Mouse (Mus musculus) liver, adult 2 months (tissue): ENCODE results near the gene Rab11fip3. TPM values are rescaled to one million over a fixed set of nuclear protein-coding genes. Genes with fewer than 3 reads are reported as not detected.
"Not testable (repeated sequence)": the region's sequence is repeated elsewhere in the genome, so short reads cannot be mapped to it uniquely, and the experiment has no call there.

Experiments
- DNase-seq: peaks from one replicate; pipeline ENCODE4 v3.0.0-alpha.2; 2011; ENCODE audit warnings: low read depth, low spot score; ENCODE audit errors: extremely low read depth
- H3K27ac ChIP-seq: fragments of 200-500 bp; replicated peaks from 2 replicates; pipeline ENCODE4 v1.5.1; 2012; ENCODE audit warnings: low read depth, mild to moderate bottlenecking, control low read depth, inconsistent platforms, low read length; ENCODE audit not compliant: insufficient read depth
- H3K27me3 ChIP-seq: fragments of 200-500 bp; 2 replicates; pipeline ENCODE4 v1.6.1; 2012; ENCODE audit warnings: mild to moderate bottlenecking, moderate library complexity, low read length, inconsistent platforms; ENCODE audit not compliant: control insufficient read depth, insufficient read depth
- H3K36me3 ChIP-seq: fragments of 200-500 bp; 2 replicates; pipeline ENCODE4 v1.6.1; 2012; ENCODE audit warnings: low read length, inconsistent platforms; ENCODE audit not compliant: control insufficient read depth, insufficient read depth
- H3K4me1 ChIP-seq: fragments of 200-500 bp; 2 replicates; pipeline ENCODE4 v1.6.1; 2011; ENCODE audit warnings: low read length; ENCODE audit not compliant: control insufficient read depth, insufficient read depth
- H3K4me3 ChIP-seq: fragments of 200-500 bp; 2 replicates; pipeline ENCODE4 v1.5.1; 2011; ENCODE audit warnings: low read depth, mild to moderate bottlenecking, control low read depth, low read length, moderate library complexity; ENCODE audit not compliant: insufficient read depth
- H3K79me2 ChIP-seq: fragments of 200-500 bp; 2 replicates; pipeline ENCODE4 v1.6.1; 2012; ENCODE audit warnings: inconsistent platforms, mild to moderate bottlenecking, low read length, moderate library complexity; ENCODE audit not compliant: control insufficient read depth, insufficient read depth
- H3K9ac ChIP-seq: fragments of 200-500 bp; 2 replicates; pipeline ENCODE4 v1.6.1; 2012; ENCODE audit warnings: low read depth, mild to moderate bottlenecking, control low read depth, inconsistent platforms, low read length
- CTCF ChIP-seq: fragments of 200-500 bp; IDR thresholded peaks from 2 replicates; pipeline ENCODE4 v1.5.1; 2011; ENCODE audit warnings: low read depth, low read length, control low read depth
- POLR2A ChIP-seq: fragments of 200-500 bp; IDR thresholded peaks from 2 replicates; pipeline ENCODE4 v1.6.1; 2011; ENCODE audit warnings: low read length, control low read depth; ENCODE audit not compliant: insufficient read depth; ENCODE audit errors: extremely low read depth
- WGBS: fragments of 180-500 bp; shearing (Covaris S2); methylation state at CpG from one replicate; pipeline ENCODE4 v1.1.7; 2018; 5-methylcytosine and 5-hydroxymethylcytosine counted together
- polyA plus RNA-seq: library from polyadenylated mRNA; depleted of rRNA; stranded (reverse); fragments of >200 nt; gene quantifications from 2 replicates; pipeline ENCODE4 v1.2.3, GENCODE M21; 2012; rRNA removed
- total RNA-seq: library from RNA; depleted of rRNA; stranded (reverse); fragments of >200 nt; gene quantifications from 2 replicates; pipeline ENCODE4 v1.2.3, GENCODE M21; 2014; rRNA removed

The Rab11fip3 gene
- total RNA-seq (4.6 and 7.7 TPM in 2 replicates), polyA plus RNA-seq (11.1 and 13.2 TPM in 2 replicates)

DNA sequence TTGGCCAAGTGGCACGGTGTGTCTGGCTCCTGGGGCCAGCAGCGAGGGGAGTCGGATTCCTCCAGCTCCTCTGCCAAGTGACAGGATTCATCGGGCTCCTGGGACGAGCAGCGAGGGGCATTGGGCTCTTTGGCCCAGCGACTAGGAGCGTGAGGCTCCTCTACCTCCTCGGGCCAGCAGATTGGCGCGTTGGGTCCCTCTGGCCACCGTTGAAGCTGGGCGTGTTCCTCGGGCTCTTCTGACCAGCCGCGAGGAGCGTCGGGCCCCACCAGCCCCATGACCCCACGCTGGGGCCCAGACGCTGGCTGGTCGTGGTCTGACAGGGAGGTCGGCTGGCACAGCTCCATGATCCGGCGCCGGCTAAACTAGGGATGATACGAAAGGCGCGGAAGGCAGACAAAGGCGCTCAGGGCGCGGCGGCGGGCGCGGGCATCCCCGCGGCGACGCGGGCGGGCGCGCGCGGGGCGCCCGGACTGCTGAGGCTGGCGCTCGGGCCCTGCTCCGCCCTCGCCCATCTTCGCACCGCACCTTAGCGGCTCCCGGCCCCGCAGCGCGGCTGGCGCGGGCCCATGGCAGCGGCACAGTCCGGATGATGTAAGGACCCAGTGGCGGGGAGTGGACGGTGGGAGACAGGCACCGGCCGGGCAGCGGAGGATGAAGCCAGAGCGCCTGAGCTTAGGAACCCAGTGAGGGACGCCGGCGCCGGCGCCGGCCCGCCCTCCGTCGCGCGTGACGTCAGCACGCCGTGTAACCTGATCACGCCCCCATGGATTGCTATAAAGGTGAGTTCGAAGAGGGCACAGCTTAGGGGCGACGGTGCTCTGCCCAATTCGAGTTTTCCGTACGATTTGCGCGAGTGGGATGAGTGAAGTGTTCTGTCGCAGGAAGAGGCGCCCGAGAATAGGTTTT lies at the start of gene Rab11fip3:
Rab11fip3 (minus strand) TSS at position 725 of the 909 bp plus-strand sequence.
- Histone ChIP-seq H3K27me3 (no peaks in the 10 kb centered on the region), H3K4me1 (peaks cover 25% of the 10 kb centered on the region), H3K9ac (peak within 1 kb of the TSS; percentile 81), H3K36me3 (no peaks in the 10 kb centered on the region), H3K27ac (0 out of 2 replicates have a peak within 1 kb of the TSS, but pooled peaks have one; percentile 8), H3K79me2 (peaks cover 25% of the 10 kb centered on the region), H3K4me3 (peak within 1 kb of the TSS; percentile 83)
- DNase-seq = peak; percentile 80
- WGBS = under 1% methylated on average over 94 of the region's 94 CpGs
- TF ChIP-seq CTCF (no peak), POLR2A (peak; percentile 92)

GRCm38 (mm10) chr17:26116503-26117258 lies 47.3 kb upstream of the Rab11fip3 start:
- no peaks in the 10 kb centered on the region for H3K36me3 ChIP-seq
- no peaks in the 10 kb centered on the region for H3K79me2 ChIP-seq
- DNase-seq = no peak
- H3K4me1 ChIP-seq = peaks cover 7% of the 10 kb centered on the region
- 90% methylated on average over 17 of the region's 17 CpGs for WGBS
- H3K4me3 ChIP-seq = no peak overlapping the region
- TF ChIP-seq POLR2A (no peak), CTCF (no peak)
- no peaks in the 10 kb centered on the region for H3K27me3 ChIP-seq
- no peak overlapping the region for H3K27ac ChIP-seq
- no peak overlapping the region for H3K9ac ChIP-seq

GRCm38 (mm10) chr17:26115956-26116487 lies 46.7 kb upstream of the Rab11fip3 start:
- TF ChIP-seq POLR2A = no peak
- TF ChIP-seq CTCF = no peak
- no peak for DNase-seq
- Histone ChIP-seq H3K79me2 (no peaks in the 10 kb centered on the region), H3K27ac (no peak overlapping the region), H3K27me3 (no peaks in the 10 kb centered on the region), H3K4me1 (peaks cover 7% of the 10 kb centered on the region), H3K4me3 (no peak overlapping the region), H3K9ac (no peak overlapping the region), H3K36me3 (no peaks in the 10 kb centered on the region)
- WGBS = 30% methylated on average over 3 of the region's 3 CpGs

- DNase-seq = peak; percentile 45
- TF ChIP-seq CTCF = no peak
- no peak for TF ChIP-seq POLR2A
- no peak overlapping the region for H3K27ac ChIP-seq
- H3K4me3 ChIP-seq = no peak overlapping the region
- no peaks in the 10 kb centered on the region for H3K27me3 ChIP-seq
- 75% methylated on average over 7 of the region's 7 CpGs for WGBS
- no peaks in the 10 kb centered on the region for H3K79me2 ChIP-seq
- H3K36me3 ChIP-seq = no peaks in the 10 kb centered on the region
- H3K9ac ChIP-seq = no peak overlapping the region
- H3K4me1 ChIP-seq = peaks cover 7% of the 10 kb centered on the region
These were observed 46.0 kb upstream of the Rab11fip3 start for GRCm38 (mm10) chr17:26115205-26115898.

- not testable (repeated sequence) for DNase-seq, H3K27ac ChIP-seq, H3K36me3 ChIP-seq, H3K4me3 ChIP-seq, H3K4me1 ChIP-seq, H3K27me3 ChIP-seq, H3K9ac ChIP-seq, H3K79me2 ChIP-seq
- 74% methylated on average over 7 of the region's 7 CpGs for WGBS
These were observed 45.1 kb upstream of the Rab11fip3 start for GRCm38 (mm10) chr17:26114461-26114860.
